In genomic region chr5:128704134-128704904, GRCm38 (mm10) we compare ENCODE assay signal across 9 mouse cellular contexts. TPM values are rescaled to one million over a fixed set of nuclear protein-coding genes. Genes with fewer than 3 reads are reported as not detected.
A peak's percentile ranks its signal among the peaks of the same experiment; 100 is the strongest.
DNase-seq lines count a peak whose midpoint lies in the region; ATAC-seq lines count a peak whose summit lies in the region.
"Had no signal": no experiment of that assay in that cellular context is flagged by ENCODE, and none has a peak within 500 bp of the region (broad histone marks: within the 10 kb centered on the region; RNA-seq: fewer than 3 reads in every experiment).

No protein-coding gene starts in this region.

- H3K4me1 ChIP-seq in limb, embryonic 15.5 days = peaks cover 9% of the 10 kb centered on the region
- H3K4me1 ChIP-seq: liver, embryonic 15.5 days had no signal

- H3K4me3 ChIP-seq in limb, embryonic 15.5 days = no peak overlapping the region
- H3K4me3 ChIP-seq: liver, embryonic 15.5 days had no signal

- H3K36me3 ChIP-seq in limb, embryonic 15.5 days = no peaks in the 10 kb centered on the region
- H3K36me3 ChIP-seq: liver, embryonic 15.5 days had no signal

- H3K27ac ChIP-seq in limb, embryonic 15.5 days = no peak overlapping the region
- H3K27ac ChIP-seq: liver, embryonic 15.5 days had no signal

- DNase-seq in heart, adult 11 months = peak; percentile 48
- DNase-seq in heart, postnatal 14 days = no peak
- peak; percentile 29 for DNase-seq in right cerebral cortex, postnatal 4 days
- DNase-seq in right cerebral cortex, adult 2 months (ENCODE audit: low spot score in 2 of 2) = no peak
- DNase-seq in yolk sac, embryonic 10.5 days (ENCODE audit: low spot score) = peak; percentile 11
- DNase-seq in cerebellum, adult 18-20 months = no peak

- H3K27me3 ChIP-seq in limb, embryonic 15.5 days = no peaks in the 10 kb centered on the region
- H3K27me3 ChIP-seq: liver, embryonic 15.5 days had no signal

- no peak overlapping the region for H3K9ac ChIP-seq in limb, embryonic 15.5 days
- H3K9ac ChIP-seq: liver, embryonic 15.5 days had no signal

- H3K4me2 ChIP-seq in limb, embryonic 15.5 days = peak overlapping the region; percentile 33; the same call in 1 of the 2 replicates
- H3K4me2 ChIP-seq: liver, embryonic 15.5 days had no signal

- H3K9me3 ChIP-seq in limb, embryonic 15.5 days = no peaks in the 10 kb centered on the region
- H3K9me3 ChIP-seq: liver, embryonic 15.5 days had no signal

- WGBS in limb, embryonic 15.5 days = 41% methylated on average over 16 of the region's 19 CpGs

- no peak for ATAC-seq in limb, embryonic 15.5 days (ENCODE audit: insufficient number of reproducible peaks, low FRiP score, low TSS enrichment, low read depth)
- no peak for ATAC-seq in CD4-positive, CD25-positive, alpha-beta regulatory T cell, adult 4 months

- intact Hi-C loops in heart, postnatal 14 days (cut with DNase I) = no loop called here

RNA-seq across cellular contexts. Expression of gene Piwil1, which starts 2.0 kb away (rescaled TPM):
- total RNA-seq in heart, postnatal 14 days (2021) = not detected
- polyA plus RNA-seq in limb, embryonic 15.5 days (2015; fragmentation: Nextera tagmentation; extraction: Ambion mirVana) = not detected in 2 replicates
- under 1 TPM in 1 of 2 experiments, not detected in 1; 0.11 TPM for polyA plus RNA-seq in CD4-positive, CD25-positive, alpha-beta regulatory T cell, adult 4 months (2017; shearing (Covaris generic))
- polyA plus RNA-seq: liver, embryonic 15.5 days had no signal

Comparison
In these comparisons a context has a peak if more than half of its experiments do, and no peak if none do; other contexts are left out.
1. DNase-seq: peak in heart, adult 11 months (single experiment), right cerebral cortex, postnatal 4 days (single experiment) and yolk sac, embryonic 10.5 days (single experiment); none in heart, postnatal 14 days (0 of 2), right cerebral cortex, adult 2 months (0 of 2) and cerebellum, adult 18-20 months (0 of 2).